Mouse (Mus musculus): ENCODE measurements around the gene Macf1.

- TF ChIP-seq CTCF (IDR thresholded peaks at IDR 0.05; ENCODE audit: extremely low read depth, insufficient read length, insufficient replicate concordance, low read depth, low read length) (no peak), POLR2A (IDR thresholded peaks at IDR 0.05; ENCODE audit: low read depth, low read length) (peak; percentile 84)
These were observed 33.6 kb upstream of the Macf1 start, which contains the start of gene Ndufs5 for GRCm38 (mm10) chr4:123717574-123718433.
